Mouse (Mus musculus): Measurements from ENCODE around the gene Srgap3. TPM values are rescaled to one million over a fixed set of nuclear protein-coding genes. Genes with fewer than 3 reads are reported as not detected.
A peak's percentile ranks its signal among the peaks of the same experiment; 100 is the strongest.

Gene Srgap3
- polyA plus RNA-seq, 1 experiment from 2014 or later, result 0.35 TPM

DNA sequence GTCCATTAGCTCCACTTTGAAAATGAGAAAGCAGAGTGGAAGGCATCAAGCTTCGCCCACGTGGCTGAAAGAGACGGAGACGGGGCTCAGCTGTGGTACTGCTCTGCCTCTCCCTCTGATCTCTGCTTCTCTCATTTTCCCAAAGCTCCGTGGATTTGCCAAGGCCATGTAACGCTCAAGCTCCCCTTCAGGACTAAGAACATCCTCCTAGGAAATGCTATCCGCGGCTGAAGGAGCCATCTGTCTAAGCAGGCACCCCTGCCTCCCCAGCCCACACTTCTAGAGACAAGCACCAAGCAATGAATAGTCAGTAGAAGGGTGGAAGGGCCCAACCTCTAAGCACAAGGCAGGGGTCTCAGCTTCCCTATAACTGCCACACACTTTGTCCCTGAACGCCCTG is 138.3 kb downstream of the Srgap3 start:
- no peak overlapping the region for H3K4me3 ChIP-seq (ENCODE audit: low read depth, low read length)
- H3K36me3 ChIP-seq (ENCODE audit: insufficient read depth, low read length), result no peaks in the 10 kb centered on the region
- H3K4me1 ChIP-seq (ENCODE audit: insufficient read depth, low read depth, low read length), result no peaks in the 10 kb centered on the region
- H3K4me2 ChIP-seq (replicated peaks; ENCODE audit: low read depth, low read length), result no peak overlapping the region
- TF ChIP-seq CTCF (IDR thresholded peaks at IDR 0.05) (no peak), EP300 (IDR thresholded peaks at IDR 0.05) (no peak)
- no peaks in the 10 kb centered on the region for H3K9me3 ChIP-seq (ENCODE audit: low read length)
- H3K27ac ChIP-seq (ENCODE audit: low read length), result no peak overlapping the region
- DNase-seq (ENCODE audit: low spot score), result no peak
- no peaks in the 10 kb centered on the region for H3K27me3 ChIP-seq (replicated peaks; ENCODE audit: insufficient read depth, low read length)
- H3K9ac ChIP-seq (replicated peaks; ENCODE audit: low read depth), result no peak overlapping the region
- no peak for ATAC-seq
- WGBS, result 65% methylated on average over 9 of the region's 9 CpGs

GRCm38 (mm10) chr6:112801917-112802316 is 145.1 kb downstream of the Srgap3 start:
- Histone ChIP-seq H3K27ac (ENCODE audit: low read length) (no peak overlapping the region), H3K9me3 (ENCODE audit: low read length) (no peaks in the 10 kb centered on the region), H3K4me1 (ENCODE audit: insufficient read depth, low read depth, low read length) (no peaks in the 10 kb centered on the region), H3K9ac (replicated peaks; ENCODE audit: low read depth) (no peak overlapping the region), H3K27me3 (replicated peaks; ENCODE audit: insufficient read depth, low read length) (no peaks in the 10 kb centered on the region), H3K4me3 (ENCODE audit: low read depth, low read length) (no peak overlapping the region), H3K4me2 (replicated peaks; ENCODE audit: low read depth, low read length) (no peak overlapping the region), H3K36me3 (ENCODE audit: insufficient read depth, low read length) (no peaks in the 10 kb centered on the region)
- whole genome bisulfite sequencing, result 80% methylated on average over 3 of the region's 3 CpGs
- DNase-seq (ENCODE audit: low spot score), result no peak
- TF ChIP-seq EP300 (IDR thresholded peaks at IDR 0.05), result no peak
- no peak for TF ChIP-seq CTCF (IDR thresholded peaks at IDR 0.05)
- no peak for ATAC-seq

GRCm38 (mm10) chr6:112798378-112798777 is 148.7 kb downstream of the Srgap3 start:
- no peak overlapping the region for H3K4me2 ChIP-seq (replicated peaks; ENCODE audit: low read depth, low read length)
- no peaks in the 10 kb centered on the region for H3K36me3 ChIP-seq (ENCODE audit: insufficient read depth, low read length)
- no peaks in the 10 kb centered on the region for H3K9me3 ChIP-seq (ENCODE audit: low read length)
- no peak overlapping the region for H3K27ac ChIP-seq (ENCODE audit: low read length)
- no peak overlapping the region for H3K4me3 ChIP-seq (ENCODE audit: low read depth, low read length)
- no peak for TF ChIP-seq CTCF (IDR thresholded peaks at IDR 0.05)
- TF ChIP-seq EP300 (IDR thresholded peaks at IDR 0.05), result no peak
- no peak for DNase-seq (ENCODE audit: low spot score)
- H3K9ac ChIP-seq (replicated peaks; ENCODE audit: low read depth), result no peak overlapping the region
- H3K27me3 ChIP-seq (replicated peaks; ENCODE audit: insufficient read depth, low read length), result no peaks in the 10 kb centered on the region
- no peaks in the 10 kb centered on the region for H3K4me1 ChIP-seq (ENCODE audit: insufficient read depth, low read depth, low read length)
- WGBS, result 80% methylated on average over 5 of the region's 5 CpGs
- ATAC-seq, result no peak

DNA sequence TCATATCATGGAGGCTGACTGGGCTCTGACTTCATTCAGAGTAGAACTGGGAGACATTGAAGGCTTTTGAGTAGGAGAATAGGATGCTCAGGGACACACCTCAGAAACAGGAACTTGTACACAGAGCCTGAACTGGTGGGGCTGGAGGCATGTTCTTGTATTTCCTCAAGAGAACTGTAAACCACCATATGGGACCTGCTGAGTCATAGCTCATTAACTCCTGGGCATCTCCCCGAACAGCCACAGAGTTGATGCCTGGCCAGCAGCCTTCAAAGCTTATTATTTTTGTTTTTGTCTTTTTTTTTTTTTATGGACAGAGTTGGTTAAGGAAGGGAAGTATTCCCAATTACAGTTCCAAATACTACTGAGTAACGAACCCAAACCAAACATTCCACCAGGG is 150.5 kb downstream of the Srgap3 start:
- Histone ChIP-seq H3K9ac (replicated peaks; ENCODE audit: low read depth) (no peak overlapping the region), H3K4me2 (replicated peaks; ENCODE audit: low read depth, low read length) (no peak overlapping the region), H3K4me1 (ENCODE audit: insufficient read depth, low read depth, low read length) (no peaks in the 10 kb centered on the region), H3K36me3 (ENCODE audit: insufficient read depth, low read length) (no peaks in the 10 kb centered on the region), H3K9me3 (ENCODE audit: low read length) (no peaks in the 10 kb centered on the region), H3K27me3 (replicated peaks; ENCODE audit: insufficient read depth, low read length) (no peaks in the 10 kb centered on the region), H3K4me3 (ENCODE audit: low read depth, low read length) (no peak overlapping the region), H3K27ac (ENCODE audit: low read length) (no peak overlapping the region)
- ATAC-seq, result no peak
- peak; percentile 14 for DNase-seq (ENCODE audit: low spot score)
- TF ChIP-seq EP300 (IDR thresholded peaks at IDR 0.05), result no peak
- no peak for TF ChIP-seq CTCF (IDR thresholded peaks at IDR 0.05)
- WGBS, result 55% methylated on average over 2 of the region's 2 CpGs

DNA sequence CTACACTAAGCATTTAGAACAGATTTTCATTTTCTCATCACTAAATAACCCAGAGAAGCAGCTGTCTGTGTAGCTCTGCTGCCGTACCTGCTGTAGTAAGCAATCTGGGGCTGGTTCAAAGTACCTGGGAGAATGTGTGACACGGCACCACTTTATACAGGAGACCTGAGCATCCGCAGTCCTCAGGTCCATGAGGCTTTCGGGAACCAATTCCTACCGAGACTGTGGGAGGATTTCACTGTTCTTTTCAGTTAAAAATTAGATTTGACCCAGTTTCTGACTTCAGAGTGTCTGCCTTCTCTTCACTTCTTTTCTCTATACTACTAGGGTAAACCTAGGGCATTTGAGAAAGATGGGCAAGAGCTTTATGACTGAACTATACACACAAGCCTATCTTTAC is 153.2 kb downstream of the Srgap3 start:
- no peaks in the 10 kb centered on the region for H3K36me3 ChIP-seq (ENCODE audit: insufficient read depth, low read length)
- DNase-seq (ENCODE audit: low spot score) (no peak), ATAC-seq (no peak)
- H3K9me3 ChIP-seq (ENCODE audit: low read length), result no peaks in the 10 kb centered on the region
- H3K27me3 ChIP-seq (replicated peaks; ENCODE audit: insufficient read depth, low read length), result no peaks in the 10 kb centered on the region
- no peak overlapping the region for H3K9ac ChIP-seq (replicated peaks; ENCODE audit: low read depth)
- no peak for TF ChIP-seq CTCF (IDR thresholded peaks at IDR 0.05)
- TF ChIP-seq EP300 (IDR thresholded peaks at IDR 0.05), result no peak
- H3K27ac ChIP-seq (ENCODE audit: low read length), result no peak overlapping the region
- H3K4me1 ChIP-seq (ENCODE audit: insufficient read depth, low read depth, low read length), result no peaks in the 10 kb centered on the region
- 92% methylated on average over 5 of the region's 5 CpGs for WGBS
- no peak overlapping the region for H3K4me2 ChIP-seq (replicated peaks; ENCODE audit: low read depth, low read length)
- H3K4me3 ChIP-seq (ENCODE audit: low read depth, low read length), result no peak overlapping the region

DNA sequence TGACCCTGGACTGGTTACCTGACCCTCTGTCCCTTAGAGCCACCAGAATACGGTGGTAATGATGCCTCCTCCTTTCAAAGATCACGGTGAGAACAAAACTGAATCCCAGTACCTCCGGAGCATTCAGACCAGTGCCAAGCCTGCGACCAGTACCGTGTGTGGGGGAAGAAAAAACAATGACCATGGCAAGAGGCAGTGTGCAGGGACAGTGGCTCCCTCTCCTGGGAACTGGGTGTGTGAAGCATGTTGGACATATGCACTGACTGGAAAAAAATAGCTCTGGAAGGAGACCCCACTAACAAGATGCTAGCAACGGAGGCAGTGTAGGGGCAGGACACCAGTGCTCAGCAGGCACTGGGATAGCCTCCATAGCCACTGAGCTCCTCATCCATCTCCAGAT is 157.2 kb downstream of the Srgap3 start:
- no peak for DNase-seq (ENCODE audit: low spot score)
- WGBS, result 49% methylated on average over 6 of the region's 6 CpGs

GRCm38 (mm10) chr6:112788617-112789016 is 158.4 kb downstream of the Srgap3 start:
- no peak overlapping the region for H3K27ac ChIP-seq (ENCODE audit: low read length)
- no peak overlapping the region for H3K4me2 ChIP-seq (replicated peaks; ENCODE audit: low read depth, low read length)
- DNase-seq (ENCODE audit: low spot score) (no peak), ATAC-seq (no peak)
- H3K9me3 ChIP-seq (ENCODE audit: low read length), result no peaks in the 10 kb centered on the region
- H3K27me3 ChIP-seq (replicated peaks; ENCODE audit: insufficient read depth, low read length), result no peaks in the 10 kb centered on the region
- 40% methylated on average over 10 of the region's 10 CpGs for WGBS
- H3K4me3 ChIP-seq (ENCODE audit: low read depth, low read length), result no peak overlapping the region
- TF ChIP-seq CTCF (IDR thresholded peaks at IDR 0.05), result no peak
- no peak for TF ChIP-seq EP300 (IDR thresholded peaks at IDR 0.05)
- H3K4me1 ChIP-seq (ENCODE audit: insufficient read depth, low read depth, low read length), result no peaks in the 10 kb centered on the region
- H3K36me3 ChIP-seq (ENCODE audit: insufficient read depth, low read length), result no peaks in the 10 kb centered on the region
- no peak overlapping the region for H3K9ac ChIP-seq (replicated peaks; ENCODE audit: low read depth)

More for the DNA sequence above, 157.2 kb downstream of the Srgap3 start:
- Histone ChIP-seq H3K4me2 (replicated peaks; ENCODE audit: low read depth, low read length) (no peak overlapping the region), H3K4me3 (ENCODE audit: low read depth, low read length) (no peak overlapping the region), H3K27ac (ENCODE audit: low read length) (no peak overlapping the region), H3K9ac (replicated peaks; ENCODE audit: low read depth) (no peak overlapping the region), H3K4me1 (ENCODE audit: insufficient read depth, low read depth, low read length) (no peaks in the 10 kb centered on the region), H3K27me3 (replicated peaks; ENCODE audit: insufficient read depth, low read length) (no peaks in the 10 kb centered on the region), H3K9me3 (ENCODE audit: low read length) (no peaks in the 10 kb centered on the region), H3K36me3 (ENCODE audit: insufficient read depth, low read length) (no peaks in the 10 kb centered on the region)
- no peak for ATAC-seq
- no peak for TF ChIP-seq EP300 (IDR thresholded peaks at IDR 0.05)
- peak; percentile 36 for TF ChIP-seq CTCF (IDR thresholded peaks at IDR 0.05)

Measured in lung, postnatal 0 days (tissue).